Mouse (Mus musculus) megakaryocyte progenitor cell, adult 5-6 weeks (primary cell): ENCODE results near the gene Abcc8. TPM values are rescaled to one million over a fixed set of nuclear protein-coding genes. Genes with fewer than 3 reads are reported as not detected.

Experiments used
- ATAC-seq: replicated peaks from 2 replicates; pipeline ENCODE4 v1.8.0; 2016; ENCODE audit warnings: mild to moderate bottlenecking, moderate TSS enrichment, inconsistent platforms; ENCODE audit not compliant: poor library complexity
- total RNA-seq, 2 experiments: library from RNA; stranded (forward) in 1 of 2; stranded (reverse) in 1 of 2; fragments of 157-497, 149-512 nt in 1 of 2; fragments of 200-1000 nt in 1 of 2; gene quantifications; 2 replicates each; pipeline versions ENCODE4 v1.2.3 to v1.2.4; 2015 to 2017

The Abcc8 gene
- total RNA-seq, 2 experiments from 2014 or later: not detected

DNA sequence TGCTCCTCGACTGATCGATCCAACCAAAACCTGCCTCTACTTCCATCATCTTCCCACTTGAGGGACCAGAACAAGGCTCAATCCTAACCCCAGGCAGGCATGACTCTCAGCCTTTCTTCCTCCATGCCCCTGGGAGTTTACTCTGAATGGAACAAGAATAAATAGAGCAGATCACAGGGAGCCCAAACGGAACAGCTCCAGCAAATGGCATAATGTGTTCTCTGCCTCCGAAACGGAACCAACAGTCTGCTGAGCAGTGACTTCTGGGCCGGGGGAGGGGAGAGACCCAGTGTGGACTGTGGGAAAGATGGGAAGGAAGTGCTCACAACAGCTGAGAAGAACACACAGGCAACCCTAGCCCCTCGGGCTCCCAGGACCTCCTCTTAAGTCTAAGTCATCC, 22.1 kb downstream of the Abcc8 start:
- no peak for ATAC-seq

DNA sequence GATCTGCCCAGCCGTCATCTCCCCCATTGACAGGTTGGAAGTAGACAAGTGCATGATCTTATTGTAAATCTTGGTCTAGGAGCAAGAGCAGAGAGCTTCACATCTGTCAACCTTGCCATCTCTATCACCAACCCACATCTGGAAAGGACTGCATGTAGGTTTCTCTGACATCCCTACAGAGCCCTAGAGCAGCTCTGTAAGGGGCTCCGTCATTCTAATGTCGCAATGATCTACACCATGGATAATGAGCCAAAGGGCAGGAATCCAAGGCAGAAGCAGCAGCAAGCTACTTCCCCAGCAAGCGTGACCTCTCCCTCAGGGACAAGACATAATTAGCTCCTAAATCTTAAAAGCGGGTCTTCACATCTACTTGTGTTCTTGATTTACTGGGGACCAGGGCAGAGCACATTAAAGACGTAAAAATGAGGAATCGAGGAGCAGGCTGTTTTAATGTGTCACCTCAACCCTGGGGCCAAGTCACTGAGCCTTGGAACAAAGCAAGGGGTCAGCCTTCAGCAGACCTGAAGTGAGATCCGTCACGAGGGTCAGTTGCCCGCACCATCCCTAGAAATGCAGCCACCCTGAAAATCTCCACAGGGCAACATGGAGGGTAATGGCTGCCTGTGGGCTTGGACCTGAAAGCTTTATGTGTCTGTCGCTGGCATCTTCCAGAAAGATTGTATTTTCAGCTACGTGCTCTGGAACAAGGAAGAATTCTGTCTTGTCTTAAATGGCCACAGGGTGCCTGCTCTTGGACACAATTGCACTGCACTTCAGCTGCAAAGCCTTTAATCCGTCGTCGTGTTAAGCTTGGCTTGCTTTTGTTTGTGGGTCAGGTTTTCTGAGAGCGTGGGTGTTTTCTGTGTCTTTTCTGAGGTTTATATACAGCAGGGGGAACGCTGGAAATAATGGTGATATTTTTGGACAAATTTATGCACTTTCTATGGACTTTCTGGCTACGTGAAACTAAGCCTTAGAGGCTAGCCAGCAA, 25.0 kb downstream of the Abcc8 start:
- no peak for ATAC-seq

GRCm38 (mm10) chr7:46152819-46153351, 26.9 kb downstream of the Abcc8 start:
- ATAC-seq: no peak

DNA sequence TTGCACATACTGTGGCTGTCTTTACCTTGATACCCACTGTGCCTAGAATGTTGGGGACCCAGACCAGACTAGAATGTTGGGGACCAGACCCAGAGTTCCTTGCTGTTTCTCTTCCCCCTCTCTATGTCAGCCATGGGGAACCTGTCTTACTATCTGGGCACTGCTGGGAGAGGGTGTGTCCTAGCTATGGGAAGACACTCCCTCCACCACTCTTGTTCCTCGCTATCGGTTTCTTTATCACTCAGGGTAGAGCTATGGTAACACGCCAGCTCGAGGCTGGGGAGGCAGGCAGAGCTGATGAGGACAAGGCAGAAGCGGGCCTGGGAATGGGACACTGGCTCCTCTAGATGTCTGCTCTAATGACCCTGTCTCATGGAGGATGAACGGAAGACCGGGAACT, 32.4 kb downstream of the Abcc8 start:
- ATAC-seq: no peak

GRCm38 (mm10) chr7:46146675-46147308, 33.0 kb downstream of the Abcc8 start:
- ATAC-seq: no peak

- ATAC-seq: no peak
Measured at GRCm38 (mm10) chr7:46144061-46144460, 35.8 kb downstream of the Abcc8 start.

DNA sequence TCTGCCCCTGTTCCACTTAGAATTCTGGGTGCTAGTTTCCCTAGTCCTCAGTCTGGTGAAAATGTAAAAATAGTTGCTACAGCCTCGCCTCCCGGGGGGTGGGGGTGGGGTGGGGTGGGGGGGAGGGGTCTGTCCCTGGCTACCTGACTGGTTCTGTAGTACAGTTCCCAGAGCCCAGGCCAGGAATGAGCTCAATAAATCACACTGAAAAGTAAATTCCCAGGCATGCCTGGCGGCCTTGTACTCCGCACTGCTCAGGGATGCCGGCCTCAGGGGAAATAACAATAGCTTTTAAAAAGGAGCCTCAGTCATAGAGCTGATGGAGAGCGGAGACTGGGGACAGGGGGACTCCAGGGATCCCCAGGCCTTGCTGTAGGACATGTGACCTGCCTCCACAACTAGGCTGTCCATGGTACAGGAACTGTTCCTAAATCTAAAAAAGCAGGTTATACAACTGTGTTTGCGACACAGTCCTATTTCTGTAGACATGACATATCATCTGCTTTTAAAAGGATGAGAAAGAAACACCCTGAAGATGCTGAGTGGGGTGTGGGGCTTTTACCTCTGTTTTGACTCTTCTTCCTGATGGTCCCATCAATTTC, 41.4 kb downstream of the Abcc8 start:
- no peak for ATAC-seq

- no peak for ATAC-seq
Measured at GRCm38 (mm10) chr7:46133858-46134257, 46.0 kb downstream of the Abcc8 start.

GRCm38 (mm10) chr7:46132229-46132628, 47.6 kb downstream of the Abcc8 start:
- no peak for ATAC-seq

- ATAC-seq: no peak
Measured at GRCm38 (mm10) chr7:46131806-46132205, 48.0 kb downstream of the Abcc8 start.

DNA sequence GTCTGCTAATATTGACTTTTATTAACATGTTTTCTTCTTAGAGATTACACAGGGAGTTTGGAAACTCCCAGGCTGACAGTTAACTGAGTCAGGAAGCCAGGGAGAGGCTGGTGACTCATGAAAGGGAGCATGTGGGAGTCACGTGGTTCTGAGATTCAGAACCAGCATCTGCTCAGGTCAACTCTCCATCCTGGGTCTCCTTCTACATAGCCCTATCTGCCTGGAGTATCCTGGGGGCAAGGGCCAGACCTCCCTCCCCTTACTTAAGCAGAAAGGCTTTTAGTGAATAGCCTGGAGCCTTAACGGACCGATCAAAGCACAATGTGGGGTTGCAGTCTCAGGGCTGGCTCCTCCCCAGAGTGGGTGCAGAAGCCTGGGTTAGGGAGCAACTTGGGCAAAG, 48.6 kb downstream of the Abcc8 start:
- ATAC-seq: no peak

GRCm38 (mm10) chr7:46130723-46131122, 49.1 kb downstream of the Abcc8 start:
- no peak for ATAC-seq

DNA sequence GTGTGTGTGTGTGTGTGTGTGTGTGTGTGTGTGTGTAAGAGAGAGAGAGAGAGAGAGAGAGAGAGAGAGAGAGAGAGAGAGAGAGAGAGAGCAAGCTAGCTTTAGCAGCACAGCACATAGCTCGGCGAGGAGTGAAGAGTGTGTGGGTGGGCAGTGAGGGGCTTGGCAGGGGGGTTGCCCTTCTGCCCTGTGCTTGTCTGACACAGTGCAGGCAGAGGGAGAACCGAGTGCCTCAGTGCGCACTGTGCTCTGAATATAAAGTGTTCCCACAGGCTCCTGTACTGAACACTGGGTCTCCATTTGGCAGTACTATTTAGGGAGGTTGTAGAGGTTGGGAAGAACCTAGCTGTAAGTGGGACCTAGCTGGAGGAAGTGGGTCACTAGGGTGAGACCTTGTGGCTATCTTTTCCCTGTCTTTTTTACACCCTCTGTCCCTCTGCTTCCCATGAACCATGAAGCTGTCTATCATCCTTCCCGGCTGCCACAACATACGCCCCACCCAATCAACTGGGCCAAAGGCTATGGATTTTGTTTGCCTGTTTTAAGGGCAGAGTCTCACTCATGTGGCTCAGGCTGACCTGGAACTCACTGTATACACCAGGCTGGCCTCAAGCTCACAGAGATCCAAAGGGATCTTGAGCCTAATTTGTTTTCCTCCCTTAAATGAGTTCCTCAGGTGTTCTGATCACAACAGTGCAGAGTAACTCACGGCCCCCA, 50.2 kb downstream of the Abcc8 start:
- ATAC-seq: no peak

GRCm38 (mm10) chr7:46128196-46128595, 51.6 kb downstream of the Abcc8 start:
- ATAC-seq: no peak

GRCm38 (mm10) chr7:46125340-46125739, 54.5 kb downstream of the Abcc8 start:
- ATAC-seq: no peak

DNA sequence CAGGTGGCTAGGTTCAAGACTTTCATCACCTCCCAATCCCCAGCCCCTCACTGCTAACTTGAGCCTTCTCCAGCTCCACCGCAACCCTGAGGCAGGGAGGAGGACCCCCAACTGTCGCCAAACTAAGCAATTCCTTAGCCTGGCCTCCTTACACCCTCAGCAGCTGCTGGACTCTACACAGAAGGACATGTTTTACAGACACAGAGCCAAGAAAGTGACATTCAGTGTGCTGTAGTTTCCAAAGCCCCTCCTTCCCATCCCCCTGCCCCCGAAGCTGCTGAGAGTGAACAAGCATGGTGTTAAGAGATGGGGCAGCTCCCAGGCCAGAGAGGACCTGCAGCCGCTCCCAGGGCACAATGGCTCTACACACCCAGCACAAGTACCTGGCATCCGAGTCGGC, 55.4 kb downstream of the Abcc8 start:
- no peak for ATAC-seq

- no peak for ATAC-seq
Measured at GRCm38 (mm10) chr7:46122964-46123363, 56.9 kb downstream of the Abcc8 start.

- no peak for ATAC-seq
Measured at GRCm38 (mm10) chr7:46117035-46117434, 62.8 kb downstream of the Abcc8 start.

DNA sequence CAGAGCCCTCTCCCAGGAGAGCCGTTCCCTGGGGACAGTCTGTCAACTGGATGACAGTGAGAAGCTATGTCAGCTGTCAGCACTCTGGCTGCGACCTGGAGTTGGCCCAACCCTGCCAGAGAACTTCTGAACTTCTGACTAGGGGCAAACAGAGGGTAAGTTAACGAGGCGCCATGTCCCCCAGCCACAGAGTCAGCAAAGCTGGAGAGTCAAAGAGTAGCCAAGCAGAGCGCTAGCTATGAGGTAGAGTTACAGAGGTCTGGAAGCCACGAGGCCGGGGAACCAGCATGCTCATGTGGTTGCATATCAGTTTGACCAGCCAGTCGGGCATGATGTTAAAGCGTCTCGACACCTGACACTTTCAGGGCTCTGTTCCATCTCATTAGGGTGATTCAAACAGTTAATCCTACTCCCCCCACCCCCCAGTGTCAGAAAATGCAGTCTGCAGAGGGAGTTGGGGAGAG, 63.7 kb downstream of the Abcc8 start:
- ATAC-seq: no peak

DNA sequence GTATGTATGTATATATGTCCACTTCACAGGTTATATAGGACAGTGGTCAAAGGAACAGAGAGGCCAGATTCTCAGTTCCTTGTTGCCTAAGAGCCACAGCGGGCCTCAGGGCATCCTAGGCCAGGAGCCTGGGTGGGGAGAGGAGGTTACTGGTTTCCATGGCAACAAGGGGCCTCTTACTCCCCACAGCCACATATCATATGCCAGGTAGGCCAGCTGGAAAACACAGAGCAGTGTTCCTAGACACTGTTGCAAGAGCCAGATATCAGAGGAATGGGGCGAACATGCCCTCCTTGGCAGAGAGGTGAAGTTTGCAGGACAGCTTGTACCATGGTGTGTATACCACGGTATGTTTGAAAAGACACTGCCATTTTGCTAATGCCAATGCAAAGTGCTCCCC, 66.4 kb downstream of the Abcc8 start:
- ATAC-seq: no peak

- ATAC-seq: no peak
Measured at GRCm38 (mm10) chr7:46111938-46112337, 67.9 kb downstream of the Abcc8 start.
